Mouse (Mus musculus) liver, postnatal 0 days (tissue): Measurements from ENCODE around the gene Otulin.

Experiments
- CTCF ChIP-seq: sonication (generic); IDR thresholded peaks from 2 replicates; pipeline ENCODE4 v1.5.1; 2016; ENCODE audit warnings: antibody characterized with exemption, low read depth
- EP300 ChIP-seq: IDR thresholded peaks from 2 replicates; pipeline ENCODE4 v1.6.1; 2016; ENCODE audit warnings: antibody characterized with exemption, low read depth, mild to moderate bottlenecking

GRCm38 (mm10) chr15:27646665-27647064 lies 16.2 kb upstream of the Otulin start:
- TF ChIP-seq CTCF (no peak), EP300 (no peak)
